Mouse (Mus musculus): ENCODE data around the gene Rnf220. TPM values are rescaled to one million over a fixed set of nuclear protein-coding genes. Genes with fewer than 3 reads are reported as not detected.

The Rnf220 gene
- total and polyA plus RNA-seq, 3 experiments: 64.4 to 117 (median 86.8) TPM

- no peak overlapping the region for H3K27ac ChIP-seq (ENCODE audit: insufficient read depth, low read depth)
- H3K4me2 ChIP-seq (ENCODE audit: insufficient read depth, low read depth, poor library complexity, severe bottlenecking): no peak overlapping the region
- H3K4me3 ChIP-seq (replicated peaks in 1 of 3; ENCODE audit: low read depth in 2 of 3, low read length in 2 of 3, poor library complexity in 1 of 3): no peak overlapping the region
- H3K36me3 ChIP-seq (replicated peaks in 1 of 2; ENCODE audit: control insufficient read depth in 1 of 2, insufficient read depth in 1 of 2, low read length in 1 of 2): no peaks in the 10 kb centered on the region
- H3K9me3 ChIP-seq (replicated peaks; ENCODE audit: low read length): no peaks in the 10 kb centered on the region
- DNase-seq (ENCODE audit: extremely low read depth): no peak
- H3K27me3 ChIP-seq (replicated peaks): peaks cover 1% of the 10 kb centered on the region
- H3K9ac ChIP-seq (ENCODE audit: insufficient read depth, low read depth): no peak overlapping the region
- in situ Hi-C loops (cut with MboI; ENCODE audit: low pct_ligation_motif_present, low pct_unique_long_range_greater_than_20kb, low sequenced_read_pairs) (no loop called here), dilution Hi-C loops (cut with MboI; ENCODE audit: extremely low pct_ligation_motif_present, extremely low pct_unique_long_range_greater_than_20kb, low sequenced_read_pairs) (no loop called here)
- H3K79me2 ChIP-seq (replicated peaks; ENCODE audit: control insufficient read depth, extremely low read depth, insufficient read depth, poor library complexity, severe bottlenecking): no peaks in the 10 kb centered on the region
- no peak for TF ChIP-seq E2F4 (IDR thresholded peaks at IDR 0.05; ENCODE audit: insufficient replicate concordance, low read depth, low read length)
- no peak for TF ChIP-seq JUN (IDR thresholded peaks at IDR 0.05; ENCODE audit: insufficient read depth, low read depth, low read length)
- TF ChIP-seq MXI1 (IDR thresholded peaks at IDR 0.05; ENCODE audit: low read depth, low read length): no peak
- TF ChIP-seq KAT2A (IDR thresholded peaks at IDR 0.05; ENCODE audit: insufficient replicate concordance, low read length): no peak
- H3K4me1 ChIP-seq (ENCODE audit: control insufficient read depth in 1 of 2, insufficient read depth in 2 of 2): peaks cover 18 to 50% of the 10 kb centered on the region in 2 experiments
Observed at GRCm38 (mm10) chr4:117302027-117302806, 194.6 kb downstream of the Rnf220 start.

GRCm38 (mm10) chr4:117299921-117300320, 196.9 kb downstream of the Rnf220 start:
- dilution Hi-C loops (cut with MboI; ENCODE audit: extremely low pct_ligation_motif_present, extremely low pct_unique_long_range_greater_than_20kb, low sequenced_read_pairs): no loop called here

GRCm38 (mm10) chr4:117297819-117298218, 199.0 kb downstream of the Rnf220 start:
- H3K4me3 ChIP-seq (replicated peaks in 1 of 3; ENCODE audit: low read depth in 2 of 3, low read length in 2 of 3, poor library complexity in 1 of 3): no peak overlapping the region
- peaks cover 0 to 28% of the 10 kb centered on the region in 2 experiments; a peak in 2 of 4 replicates for H3K4me1 ChIP-seq (ENCODE audit: control insufficient read depth in 1 of 2, insufficient read depth in 2 of 2)
- peaks cover 1% of the 10 kb centered on the region for H3K27me3 ChIP-seq (replicated peaks)
- H3K36me3 ChIP-seq (replicated peaks in 1 of 2; ENCODE audit: control insufficient read depth in 1 of 2, insufficient read depth in 1 of 2, low read length in 1 of 2): no peaks in the 10 kb centered on the region
- in situ Hi-C loops (cut with MboI; ENCODE audit: low pct_ligation_motif_present, low pct_unique_long_range_greater_than_20kb, low sequenced_read_pairs) (no loop called here), dilution Hi-C loops (cut with MboI; ENCODE audit: extremely low pct_ligation_motif_present, extremely low pct_unique_long_range_greater_than_20kb, low sequenced_read_pairs) (no loop called here)
- no peaks in the 10 kb centered on the region for H3K9me3 ChIP-seq (replicated peaks; ENCODE audit: low read length)
- no peak for DNase-seq (ENCODE audit: extremely low read depth)
- H3K9ac ChIP-seq (ENCODE audit: insufficient read depth, low read depth): no peak overlapping the region
- no peak for TF ChIP-seq CTCF (conservative IDR thresholded peaks at IDR 0.05 in 1 of 2, IDR thresholded peaks at IDR 0.05 in 1 of 2; ENCODE audit: low read depth in 2 of 2, low read length in 2 of 2)
- no peak for TF ChIP-seq MYC (IDR thresholded peaks at IDR 0.05; ENCODE audit: low read depth, low read length)
- no peak for TF ChIP-seq RAD21 (IDR thresholded peaks at IDR 0.05; ENCODE audit: low read depth, low read length)
- TF ChIP-seq ZC3H11A (IDR thresholded peaks at IDR 0.05; ENCODE audit: low read depth, low read length): no peak
- no peak for TF ChIP-seq SMC3 (IDR thresholded peaks at IDR 0.05; ENCODE audit: low read depth, low read length)
- H3K79me2 ChIP-seq (replicated peaks; ENCODE audit: control insufficient read depth, extremely low read depth, insufficient read depth, poor library complexity, severe bottlenecking): no peaks in the 10 kb centered on the region
- no peak overlapping the region for H3K27ac ChIP-seq (ENCODE audit: insufficient read depth, low read depth)
- no peak overlapping the region for H3K4me2 ChIP-seq (ENCODE audit: insufficient read depth, low read depth, poor library complexity, severe bottlenecking)

More at GRCm38 (mm10) chr4:117299921-117300320, 196.9 kb downstream of the Rnf220 start:
- Histone ChIP-seq H3K79me2 (replicated peaks; ENCODE audit: control insufficient read depth, extremely low read depth, insufficient read depth, poor library complexity, severe bottlenecking) (no peaks in the 10 kb centered on the region), H3K4me1 (ENCODE audit: control insufficient read depth in 1 of 2, insufficient read depth in 2 of 2) (peaks cover 4 to 36% of the 10 kb centered on the region in 2 experiments), H3K4me3 (replicated peaks in 1 of 3; ENCODE audit: low read depth in 2 of 3, low read length in 2 of 3, poor library complexity in 1 of 3) (no peak overlapping the region), H3K36me3 (replicated peaks in 1 of 2; ENCODE audit: control insufficient read depth in 1 of 2, insufficient read depth in 1 of 2, low read length in 1 of 2) (no peaks in the 10 kb centered on the region), H3K9me3 (replicated peaks; ENCODE audit: low read length) (no peaks in the 10 kb centered on the region), H3K27ac (ENCODE audit: insufficient read depth, low read depth) (no peak overlapping the region), H3K4me2 (ENCODE audit: insufficient read depth, low read depth, poor library complexity, severe bottlenecking) (no peak overlapping the region), H3K27me3 (replicated peaks) (peaks cover 1% of the 10 kb centered on the region), H3K9ac (ENCODE audit: insufficient read depth, low read depth) (no peak overlapping the region)
- no peak for TF ChIP-seq JUN (IDR thresholded peaks at IDR 0.05; ENCODE audit: insufficient read depth, low read depth, low read length)
- no peak for TF ChIP-seq POLR2A (IDR thresholded peaks at IDR 0.05; ENCODE audit: low read depth, low read length)
- TF ChIP-seq CHD2 (IDR thresholded peaks at IDR 0.05; ENCODE audit: low read length): no peak
- no peak for TF ChIP-seq MAZ (IDR thresholded peaks at IDR 0.05; ENCODE audit: low read depth, low read length)
- TF ChIP-seq MEF2A (IDR thresholded peaks at IDR 0.05; ENCODE audit: borderline replicate concordance, low read depth, low read length): no peak
- no peak for TF ChIP-seq JUND (conservative IDR thresholded peaks at IDR 0.05; ENCODE audit: low read depth, low read length)
- TF ChIP-seq ETS1 (conservative IDR thresholded peaks at IDR 0.05; ENCODE audit: low read depth, low read length): no peak
- TF ChIP-seq NELFE (IDR thresholded peaks at IDR 0.05; ENCODE audit: low read depth, low read length): no peak
- no peak for TF ChIP-seq NRF1 (IDR thresholded peaks at IDR 0.05; ENCODE audit: low read depth, low read length)
- no peak for TF ChIP-seq MYC (IDR thresholded peaks at IDR 0.05; ENCODE audit: low read depth, low read length)
- no peak for TF ChIP-seq RCOR1 (conservative IDR thresholded peaks at IDR 0.05; ENCODE audit: low read depth, low read length)
- TF ChIP-seq GABPA (IDR thresholded peaks at IDR 0.05; ENCODE audit: insufficient replicate concordance, low read depth, low read length): no peak
- TF ChIP-seq BHLHE40 (IDR thresholded peaks at IDR 0.05; ENCODE audit: low read depth, low read length): no peak
- no peak for TF ChIP-seq SMC3 (IDR thresholded peaks at IDR 0.05; ENCODE audit: low read depth, low read length)
- TF ChIP-seq KAT2A (IDR thresholded peaks at IDR 0.05; ENCODE audit: insufficient replicate concordance, low read length): no peak
- TF ChIP-seq POLR2AphosphoS2 (IDR thresholded peaks at IDR 0.05; ENCODE audit: low read depth, low read length): no peak
- TF ChIP-seq ZC3H11A (IDR thresholded peaks at IDR 0.05; ENCODE audit: low read depth, low read length): no peak
- no peak for TF ChIP-seq HCFC1 (IDR thresholded peaks at IDR 0.05; ENCODE audit: low read depth, low read length)
- no peak for DNase-seq (ENCODE audit: extremely low read depth)
- in situ Hi-C loops (cut with MboI; ENCODE audit: low pct_ligation_motif_present, low pct_unique_long_range_greater_than_20kb, low sequenced_read_pairs): no loop called here

Measured in CH12.LX (cell line).